Mouse (Mus musculus): ENCODE results near the gene Tesk1.

Gene Tesk1

GRCm38 (mm10) chr4:43441639-43442038 lies at the start of gene Tesk1:
Gene Tesk1 (plus strand): TSS chr4:43441939.
- DNase-seq (ENCODE audit: low read depth), result no peak

- DNase-seq (ENCODE audit: low read depth), result peak; percentile 96
Observed at GRCm38 (mm10) chr4:43394345-43394891, 47.3 kb upstream of the Tesk1 start.

- no peak for DNase-seq (ENCODE audit: low read depth)
Observed at GRCm38 (mm10) chr4:43395147-43395546, 46.6 kb upstream of the Tesk1 start.

GRCm38 (mm10) chr4:43395836-43396235 lies 45.9 kb upstream of the Tesk1 start:
- DNase-seq (ENCODE audit: low read depth), result no peak

- DNase-seq (ENCODE audit: low read depth), result peak; percentile 67
Observed at GRCm38 (mm10) chr4:43396381-43396780, 45.4 kb upstream of the Tesk1 start.

- no peak for DNase-seq (ENCODE audit: low read depth)
Observed at GRCm38 (mm10) chr4:43398014-43398413, 43.7 kb upstream of the Tesk1 start.

GRCm38 (mm10) chr4:43398829-43399331 lies 42.9 kb upstream of the Tesk1 start:
- DNase-seq (ENCODE audit: low read depth), result no peak

GRCm38 (mm10) chr4:43399391-43400131 lies 42.2 kb upstream of the Tesk1 start:
- no peak for DNase-seq (ENCODE audit: low read depth)

- no peak for DNase-seq (ENCODE audit: low read depth)
Observed at GRCm38 (mm10) chr4:43400976-43401375, 40.8 kb upstream of the Tesk1 start.

- DNase-seq (ENCODE audit: low read depth), result no peak
Observed at GRCm38 (mm10) chr4:43401486-43401885, 40.3 kb upstream of the Tesk1 start.

GRCm38 (mm10) chr4:43402212-43402611 lies 39.5 kb upstream of the Tesk1 start:
- no peak for DNase-seq (ENCODE audit: low read depth)

- DNase-seq (ENCODE audit: low read depth), result no peak
Observed at GRCm38 (mm10) chr4:43404697-43405096, 37.0 kb upstream of the Tesk1 start.

GRCm38 (mm10) chr4:43406162-43406971 lies 35.4 kb upstream of the Tesk1 start:
- DNase-seq (ENCODE audit: low read depth), result peak; percentile 93

- DNase-seq (ENCODE audit: low read depth), result no peak
Observed at GRCm38 (mm10) chr4:43407071-43407920, 34.4 kb upstream of the Tesk1 start.

- DNase-seq (ENCODE audit: low read depth), result no peak
Observed at GRCm38 (mm10) chr4:43414761-43415160, 27.0 kb upstream of the Tesk1 start.

GRCm38 (mm10) chr4:43415221-43416070 lies 26.3 kb upstream of the Tesk1 start:
- no peak for DNase-seq (ENCODE audit: low read depth)

- no peak for DNase-seq (ENCODE audit: low read depth)
Observed at GRCm38 (mm10) chr4:43416071-43416490, 25.7 kb upstream of the Tesk1 start.

GRCm38 (mm10) chr4:43417269-43418062 lies 24.3 kb upstream of the Tesk1 start:
- DNase-seq (ENCODE audit: low read depth), result no peak

- no peak for DNase-seq (ENCODE audit: low read depth)
Observed at GRCm38 (mm10) chr4:43418450-43418849, 23.3 kb upstream of the Tesk1 start.

Data from NIH3T3 (cell line).